Mouse (Mus musculus) megakaryocyte, embryonic 14.5 days (primary cell): ENCODE data around the gene Fsd1. TPM values are rescaled to one million over a fixed set of nuclear protein-coding genes. Genes with fewer than 3 reads are reported as not detected.
"Not testable (repeated sequence)": the region's sequence is repeated elsewhere in the genome, so short reads cannot be mapped to it uniquely, and the experiment has no call there.

ENCODE experiments used
- H3K27me3 ChIP-seq: replicated peaks from 2 replicates; pipeline ENCODE3; 2012; ENCODE audit warnings: inconsistent platforms
- H3K36me3 ChIP-seq: replicated peaks from 2 replicates; pipeline ENCODE3; 2012; ENCODE audit warnings: low read length, inconsistent platforms, mixed read lengths
- H3K4me1 ChIP-seq: 2 replicates; pipeline ENCODE4 v1.6.1; 2012; ENCODE audit warnings: inconsistent platforms
- H3K4me3 ChIP-seq: replicated peaks from 2 replicates; pipeline ENCODE3; 2012; ENCODE audit warnings: moderate library complexity, mild to moderate bottlenecking, inconsistent platforms
- H3K9me3 ChIP-seq: 2 replicates; pipeline ENCODE4 v1.6.1; 2012; ENCODE audit warnings: inconsistent platforms
- FLI1 ChIP-seq: IDR thresholded peaks from 2 replicates; pipeline ENCODE4 v1.6.1; 2012; ENCODE audit warnings: low read length, inconsistent platforms, mixed read lengths
- GATA1 ChIP-seq: IDR thresholded peaks from 3 replicates; pipeline ENCODE4 v1.6.1; 2012; ENCODE audit warnings: mixed read lengths, low read length, inconsistent platforms, borderline replicate concordance
- polyA plus RNA-seq: library from polyadenylated mRNA; stranded (reverse); fragments of >175 nt; gene quantifications from 2 replicates; pipeline ENCODE4 v1.2.3, GENCODE M21; 2012; ENCODE audit warnings: low replicate concordance; ENCODE audit not compliant: insufficient read depth

Gene Fsd1
- polyA plus RNA-seq, result not detected in 2 replicates

DNA sequence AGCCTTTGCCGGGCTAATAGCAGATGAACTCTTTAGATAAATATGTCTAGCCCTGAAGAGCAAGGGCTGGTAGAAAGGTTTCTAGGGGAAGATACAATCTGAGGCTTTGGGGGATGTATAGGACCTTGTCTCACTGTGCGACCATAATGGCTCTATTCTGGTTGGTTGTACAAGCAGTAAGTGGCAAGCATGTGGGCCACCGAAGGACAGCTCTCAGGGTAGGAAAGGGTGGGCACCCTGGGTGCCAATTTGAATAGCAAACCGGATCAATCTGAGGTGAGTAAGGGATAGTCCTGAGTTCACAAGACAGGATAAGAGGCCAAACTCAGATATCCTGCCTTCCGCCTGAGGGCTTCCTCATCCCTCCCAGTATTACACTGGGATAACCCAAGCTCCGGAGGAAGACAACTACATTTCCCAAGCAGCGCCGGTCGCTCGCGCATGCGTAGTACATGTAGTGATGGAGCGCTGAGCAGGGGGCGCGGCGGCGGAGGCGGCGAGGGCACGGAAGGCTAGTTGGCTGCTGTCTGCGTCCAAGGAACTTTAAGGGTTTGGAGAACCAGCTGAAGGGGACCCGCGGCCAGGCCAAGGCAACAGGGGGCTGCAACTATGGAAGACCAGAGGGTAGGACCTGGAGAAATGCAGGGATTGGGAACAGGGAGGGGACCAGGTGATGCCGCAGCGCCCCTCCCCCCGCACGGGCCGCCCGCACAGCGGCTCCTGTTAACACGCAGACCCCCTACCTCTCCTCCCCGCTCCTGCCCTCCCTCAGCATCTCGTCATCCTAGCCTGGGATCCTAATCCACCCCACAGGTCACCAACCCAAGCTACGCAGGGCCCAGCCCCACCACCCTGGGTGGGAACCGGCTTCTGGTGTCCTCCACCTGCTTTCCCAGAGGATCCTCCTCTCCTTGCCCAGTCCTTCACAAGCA, at the start of gene Fsd1:
Fsd1 (plus strand) TSS at position 480 of the 932 bp plus-strand sequence.
- Histone ChIP-seq H3K4me3 (no peak within 1 kb of the TSS), H3K36me3 (no peaks in the 10 kb centered on the region), H3K4me1 (peaks cover 6% of the 10 kb centered on the region), H3K27me3 (peaks cover 63% of the 10 kb centered on the region), H3K9me3 (peaks cover 15% of the 10 kb centered on the region)
- TF ChIP-seq FLI1, result no peak
- TF ChIP-seq GATA1, result no peak

DNA sequence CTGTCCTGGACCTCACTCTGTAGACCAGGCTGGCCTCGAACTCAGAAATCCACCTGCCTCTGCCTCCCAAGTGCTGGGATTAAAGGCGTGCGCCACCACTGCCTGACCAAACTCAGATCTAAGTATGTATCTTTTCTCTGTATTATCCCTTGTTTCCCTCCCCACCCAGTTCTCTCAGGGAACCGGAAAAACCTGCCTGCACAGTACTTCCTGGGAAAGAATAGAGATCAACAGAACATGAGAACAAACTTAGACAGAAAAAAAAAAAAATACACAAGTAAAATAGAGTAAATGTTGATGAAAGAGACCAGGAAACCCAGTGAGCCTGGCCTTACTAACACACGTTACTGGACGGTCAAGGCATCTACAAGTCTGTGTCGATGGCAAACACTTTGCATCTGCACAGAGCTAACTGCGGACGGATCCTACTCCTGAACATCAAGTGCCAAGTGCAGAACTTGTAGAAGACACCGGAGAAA, 41.9 kb upstream of the Fsd1 start:
- Histone ChIP-seq H3K36me3 (peaks cover 36% of the 10 kb centered on the region), H3K9me3 (peaks cover 11% of the 10 kb centered on the region; the same call in 1 of the 2 replicates), H3K4me1 (peaks cover 47% of the 10 kb centered on the region), H3K4me3 (peak overlapping the region; percentile 87)
- H3K27me3 ChIP-seq, result not testable (repeated sequence)

DNA sequence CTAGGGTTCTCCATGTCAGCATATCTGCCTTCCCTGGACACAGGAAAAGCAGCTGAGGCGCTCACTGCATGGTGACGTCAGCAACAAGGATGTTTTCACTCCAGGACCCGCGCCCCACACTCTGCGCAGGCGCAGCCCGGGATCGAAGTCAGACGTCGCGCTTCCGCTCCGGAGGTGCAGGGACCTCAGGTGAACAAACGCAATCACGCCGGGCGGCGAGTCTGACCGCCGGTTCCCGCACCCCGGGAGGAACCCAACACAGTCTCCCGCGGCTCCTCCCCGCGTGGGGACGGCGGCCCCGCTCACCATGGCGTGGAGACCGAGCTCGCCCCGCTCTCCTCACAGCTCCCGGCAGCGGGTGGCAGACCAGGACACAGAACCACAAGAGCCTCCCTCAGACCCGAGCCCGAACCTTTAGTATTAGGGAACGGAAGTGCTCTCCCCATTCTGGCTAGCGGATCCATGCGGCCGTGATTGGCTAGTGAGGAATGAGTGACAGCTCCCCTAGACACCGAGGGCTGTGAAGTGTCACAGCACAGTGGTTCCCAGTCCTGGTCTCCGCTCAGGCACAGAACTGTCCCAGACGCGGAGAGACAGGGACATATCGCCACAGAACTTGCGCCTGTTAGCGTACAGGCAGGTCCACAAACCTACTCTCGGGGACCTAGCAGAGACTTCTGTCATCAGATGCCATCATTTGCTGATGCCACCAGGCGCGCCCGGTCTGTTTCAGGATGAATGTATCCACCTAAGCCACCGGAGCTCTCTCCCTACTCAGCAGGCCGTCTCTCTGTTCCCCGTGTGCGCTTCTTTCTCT, 41.2 kb upstream of the Fsd1 start:
- H3K9me3 ChIP-seq, H3K27me3 ChIP-seq: not testable (repeated sequence)
- peaks cover 47% of the 10 kb centered on the region for H3K4me1 ChIP-seq
- H3K4me3 ChIP-seq, result peak overlapping the region; percentile 92
- peaks cover 30% of the 10 kb centered on the region for H3K36me3 ChIP-seq

DNA sequence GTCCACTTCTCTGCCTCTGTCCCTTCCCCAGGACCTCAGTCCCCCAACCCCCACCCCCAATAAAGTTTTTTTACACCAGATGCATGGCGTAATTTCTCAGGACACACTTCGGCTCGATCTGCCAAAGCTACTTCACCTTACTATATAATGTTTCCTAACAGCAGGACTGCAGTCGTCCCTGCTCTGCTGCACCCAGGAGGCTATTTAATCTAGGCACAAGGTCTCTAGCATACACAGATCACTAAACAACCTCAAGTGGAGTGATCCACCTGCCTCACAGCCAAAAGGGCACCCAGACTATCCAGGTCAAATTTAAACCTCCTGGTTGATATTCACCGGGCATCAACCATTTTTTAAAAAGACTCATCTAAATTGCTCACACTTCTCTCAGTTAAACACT, 40.6 kb upstream of the Fsd1 start:
- Histone ChIP-seq H3K9me3 (peaks cover 3% of the 10 kb centered on the region; the same call in 1 of the 2 replicates), H3K4me3 (peak overlapping the region; percentile 92), H3K4me1 (peaks cover 51% of the 10 kb centered on the region), H3K27me3 (no peaks in the 10 kb centered on the region), H3K36me3 (peaks cover 27% of the 10 kb centered on the region)
- no peak for TF ChIP-seq FLI1
- TF ChIP-seq GATA1, result no peak

DNA sequence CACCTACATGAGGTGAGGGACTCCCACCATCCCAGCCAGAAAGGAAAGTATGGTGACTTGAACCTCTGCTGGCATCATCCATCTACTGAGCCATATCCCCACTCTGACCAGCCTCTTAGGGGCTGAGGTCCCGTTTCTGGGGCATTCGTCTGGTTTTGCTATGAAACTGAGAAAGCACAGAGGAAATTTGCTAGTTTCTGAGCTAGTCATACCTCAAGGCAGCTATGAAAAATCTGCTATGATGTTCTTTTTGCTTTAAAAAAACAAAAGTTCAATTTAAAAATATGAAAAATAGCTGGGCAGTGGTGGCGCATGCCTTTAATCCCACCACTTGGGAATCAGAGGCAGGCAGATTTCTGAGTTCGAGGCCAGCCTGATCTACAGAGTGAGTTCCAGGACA, 37.7 kb upstream of the Fsd1 start:
- no peaks in the 10 kb centered on the region for H3K9me3 ChIP-seq
- peaks cover 62% of the 10 kb centered on the region for H3K4me1 ChIP-seq
- H3K27me3 ChIP-seq, result no peaks in the 10 kb centered on the region
- no peak overlapping the region for H3K4me3 ChIP-seq
- TF ChIP-seq FLI1, result no peak
- no peak for TF ChIP-seq GATA1
- H3K36me3 ChIP-seq, result peaks cover under 1% of the 10 kb centered on the region

DNA sequence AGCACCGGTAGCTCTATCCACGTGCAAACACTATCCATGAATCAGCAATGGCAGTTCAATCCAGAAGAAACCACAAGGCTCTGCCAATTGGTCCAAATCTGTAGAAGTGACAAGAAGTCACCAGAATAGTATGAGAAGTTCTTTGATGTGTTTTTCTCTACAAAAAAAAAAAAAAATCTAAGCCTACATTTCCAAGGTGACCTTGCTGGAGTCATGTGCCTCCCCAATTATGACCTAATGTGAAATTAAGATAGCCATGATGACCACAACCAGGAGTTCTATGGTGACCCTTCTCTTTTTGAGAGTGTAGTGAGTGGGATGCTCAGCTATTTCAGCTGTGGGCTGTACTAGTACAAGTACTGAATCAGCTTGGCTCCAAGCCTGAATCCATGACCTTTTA, 36.9 kb upstream of the Fsd1 start, which contains the start of gene Zfp119b:
Zfp119b (minus strand) TSS at position 101 of the 400 bp plus-strand sequence.
- Histone ChIP-seq H3K27me3 (no peaks in the 10 kb centered on the region), H3K4me1 (peaks cover 66% of the 10 kb centered on the region), H3K4me3 (no peak within 1 kb of the TSS), H3K36me3 (peaks cover 3% of the 10 kb centered on the region), H3K9me3 (no peaks in the 10 kb centered on the region)
- TF ChIP-seq FLI1 (no peak), GATA1 (no peak)

DNA sequence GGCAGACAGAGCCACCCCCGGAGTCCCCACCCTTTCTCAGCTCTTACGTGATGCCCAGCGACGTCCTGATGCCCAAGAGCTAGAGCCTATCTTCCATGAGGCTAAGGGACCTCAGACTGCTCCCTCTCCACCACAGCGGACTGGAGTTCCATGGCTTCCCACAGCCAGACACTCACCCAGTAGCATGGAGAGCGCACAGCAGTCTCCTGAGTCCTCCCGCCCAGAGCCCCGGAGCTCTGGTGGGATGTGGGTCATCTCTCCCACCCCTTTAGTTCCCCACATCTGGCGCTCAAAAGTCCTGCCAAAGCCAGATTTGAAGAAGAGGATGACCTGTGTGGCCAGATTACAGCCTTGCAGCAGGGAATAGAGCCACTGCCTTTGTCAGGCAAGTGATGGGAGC, 35.7 kb upstream of the Fsd1 start:
- no peaks in the 10 kb centered on the region for H3K27me3 ChIP-seq
- H3K4me1 ChIP-seq, result peaks cover 73% of the 10 kb centered on the region
- H3K4me3 ChIP-seq, result no peak overlapping the region
- H3K36me3 ChIP-seq, result peaks cover 14% of the 10 kb centered on the region
- no peaks in the 10 kb centered on the region for H3K9me3 ChIP-seq
- TF ChIP-seq FLI1 (no peak), GATA1 (no peak)

DNA sequence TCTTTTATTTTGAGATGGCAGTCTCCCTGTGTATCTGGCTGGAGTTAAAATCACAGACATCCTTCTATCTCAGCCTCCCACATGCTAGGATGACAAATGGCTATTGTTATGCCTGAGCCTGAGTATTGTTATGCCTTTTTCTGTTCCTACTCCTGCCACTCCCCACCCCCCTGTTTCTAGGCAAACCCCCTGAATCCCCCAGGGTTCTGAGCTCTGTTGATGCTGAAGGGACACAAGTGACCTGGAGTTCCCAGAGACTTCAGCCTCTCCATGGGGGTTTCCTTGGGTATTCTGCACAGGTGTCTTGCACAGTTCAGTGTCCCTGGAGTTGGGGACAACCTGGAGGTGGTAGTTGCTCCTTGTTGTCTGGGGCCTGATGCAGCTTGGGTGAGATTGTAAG, 34.3 kb upstream of the Fsd1 start:
- Histone ChIP-seq H3K27me3 (no peaks in the 10 kb centered on the region), H3K4me3 (peak overlapping the region; percentile 90), H3K9me3 (no peaks in the 10 kb centered on the region), H3K4me1 (peaks cover 73% of the 10 kb centered on the region), H3K36me3 (peaks cover 25% of the 10 kb centered on the region)
- no peak for TF ChIP-seq GATA1

DNA sequence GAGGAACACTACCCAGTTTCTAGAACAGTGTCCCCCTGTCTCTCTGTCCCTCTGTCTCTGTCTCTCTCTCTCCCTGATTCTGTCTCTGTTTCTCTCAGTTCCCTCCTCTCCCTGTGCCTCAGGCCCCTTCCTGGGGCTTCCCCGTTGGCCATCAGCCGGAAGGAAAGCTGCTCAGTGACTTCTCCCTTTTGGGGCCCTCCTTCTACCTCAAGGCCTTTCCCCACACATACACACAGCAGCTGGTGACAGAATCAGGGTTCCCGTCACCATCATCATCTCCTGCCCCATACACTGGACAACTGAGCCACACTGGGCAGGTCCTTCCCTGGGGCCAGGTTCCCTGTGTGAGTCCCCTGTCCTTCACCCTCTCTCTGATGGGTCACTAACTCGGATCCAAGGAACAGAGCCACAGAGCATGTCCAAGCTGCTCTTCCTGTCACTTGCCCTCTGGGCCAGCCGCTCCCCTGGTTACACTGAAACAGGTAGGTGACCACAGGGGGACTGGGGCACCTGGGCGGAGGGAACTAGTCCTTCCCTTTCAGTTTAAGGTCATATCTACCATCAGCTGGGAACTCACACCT, 33.8 kb upstream of the Fsd1 start, which contains the start of gene Ebi3:
Ebi3 (plus strand) TSS at position 194 of the 581 bp plus-strand sequence.
- TF ChIP-seq FLI1 (no peak), GATA1 (no peak)
- Histone ChIP-seq H3K4me3 (peak within 1 kb of the TSS; percentile 90), H3K4me1 (peaks cover 75% of the 10 kb centered on the region)

DNA sequence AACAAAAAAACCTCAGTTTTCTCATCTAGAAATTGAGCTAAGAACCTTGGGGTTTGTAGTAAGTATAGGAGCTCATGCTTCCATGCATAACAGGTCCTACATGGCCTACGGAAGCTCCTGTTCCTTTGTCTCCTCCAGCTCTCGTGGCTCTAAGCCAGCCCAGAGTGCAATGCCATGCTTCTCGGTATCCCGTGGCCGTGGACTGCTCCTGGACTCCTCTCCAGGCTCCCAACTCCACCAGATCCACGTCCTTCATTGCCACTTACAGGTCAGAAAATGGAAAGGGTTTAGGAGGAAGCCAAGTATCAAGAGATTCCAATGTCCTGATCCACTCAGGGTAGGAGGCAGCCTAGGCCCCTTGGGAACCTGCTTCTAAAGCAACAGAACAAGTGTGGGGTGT, 32.6 kb upstream of the Fsd1 start:
- H3K4me1 ChIP-seq, result peaks cover 78% of the 10 kb centered on the region
- H3K36me3 ChIP-seq, result peaks cover 25% of the 10 kb centered on the region

More for the DNA sequence above, 33.8 kb upstream of the Fsd1 start, which contains the start of gene Ebi3:
- Histone ChIP-seq H3K36me3 (peaks cover 25% of the 10 kb centered on the region), H3K9me3 (no peaks in the 10 kb centered on the region), H3K27me3 (no peaks in the 10 kb centered on the region)

More for the DNA sequence above, 32.6 kb upstream of the Fsd1 start:
- Histone ChIP-seq H3K4me3 (peak overlapping the region; percentile 34), H3K9me3 (no peaks in the 10 kb centered on the region), H3K27me3 (no peaks in the 10 kb centered on the region)
- no peak for TF ChIP-seq GATA1
- no peak for TF ChIP-seq FLI1
